Mouse (Mus musculus) intestine, embryonic 15.5 days (tissue): ENCODE measurements around the gene Paxx. TPM values are rescaled to one million over a fixed set of nuclear protein-coding genes. Genes with fewer than 3 reads are reported as not detected.

Source experiments
- ATAC-seq: fragments of 200-750 bp; cut with Nextera tagmentation; 2 replicates; pipeline ENCODE4 v1.8.0; 2017; ENCODE audit warnings: moderate TSS enrichment, moderate library complexity
- H3K27ac ChIP-seq: fragments of 300-500 bp; sonication (generic); 2 replicates; pipeline ENCODE4 v1.5.1; 2015; ENCODE audit warnings: mild to moderate bottlenecking, inconsistent platforms
- H3K27me3 ChIP-seq: fragments of 300-500 bp; sonication (generic); replicated peaks from 2 replicates; pipeline ENCODE4 v1.6.1; 2015; ENCODE audit warnings: inconsistent platforms
- H3K36me3 ChIP-seq: fragments of 300-500 bp; sonication (generic); 2 replicates; pipeline ENCODE4 v1.6.1; 2015; ENCODE audit warnings: inconsistent platforms
- H3K4me1 ChIP-seq: fragments of 300-500 bp; sonication (generic); replicated peaks from 2 replicates; pipeline ENCODE4 v1.6.1; 2015; ENCODE audit warnings: inconsistent platforms
- H3K4me2 ChIP-seq: fragments of 300-500 bp; sonication (generic); replicated peaks from 2 replicates; pipeline ENCODE4 v1.6.1; 2015; ENCODE audit warnings: mild to moderate bottlenecking, inconsistent platforms
- H3K4me3 ChIP-seq: fragments of 300-500 bp; sonication (generic); replicated peaks from 2 replicates; pipeline ENCODE4 v1.5.1; 2015; ENCODE audit warnings: inconsistent platforms
- H3K9ac ChIP-seq: fragments of 300-500 bp; sonication (generic); 2 replicates; pipeline ENCODE4 v1.6.1; 2015; ENCODE audit warnings: inconsistent platforms
- H3K9me3 ChIP-seq: fragments of 300-500 bp; sonication (generic); 2 replicates; pipeline ENCODE4 v1.6.1; 2016; ENCODE audit warnings: inconsistent platforms
- WGBS: fragments of 180-500 bp; shearing (Covaris S2); methylation state at CpG from one replicate; pipeline ENCODE4 v1.1.7; 2015; 5-methylcytosine and 5-hydroxymethylcytosine counted together
- polyA plus RNA-seq: library from polyadenylated mRNA; unstranded; fragments of >200 nt; fragmentation: Nextera tagmentation; extraction: Ambion mirVana; gene quantifications from 2 replicates; pipeline ENCODE4 v1.2.1, GENCODE M21; 2015

Gene Paxx
- polyA plus RNA-seq, 1 experiment from 2014 or later: 28.0 TPM

DNA sequence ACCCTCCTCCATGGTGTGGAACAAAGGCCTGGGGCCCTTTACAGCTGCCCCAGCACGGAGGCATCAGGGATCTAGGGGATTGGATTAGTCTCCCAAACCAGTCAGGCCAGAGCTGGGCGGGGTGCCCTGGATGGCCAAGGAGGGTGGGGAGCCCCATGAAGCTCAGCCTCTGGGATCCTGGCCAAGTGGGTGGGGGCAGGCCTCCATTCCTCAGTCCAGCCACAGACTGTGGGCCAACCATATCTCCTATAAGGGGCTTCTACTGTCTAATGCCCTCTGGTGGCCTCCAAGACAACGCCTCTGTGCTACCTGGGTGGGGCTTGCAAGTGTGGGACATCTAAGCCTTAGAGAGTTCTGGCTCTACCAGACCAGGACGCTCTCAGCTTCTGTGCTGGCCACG is 2.0 kb downstream of the Paxx start:
- Histone ChIP-seq H3K27me3 (no peaks in the 10 kb centered on the region), H3K4me3 (no peak overlapping the region), H3K9me3 (no peaks in the 10 kb centered on the region), H3K4me2 (0 out of 2 replicates have a peak overlapping the region, but pooled peaks have one; percentile 77), H3K36me3 (no peaks in the 10 kb centered on the region), H3K9ac (no peak overlapping the region), H3K4me1 (peaks cover 34% of the 10 kb centered on the region), H3K27ac (0 out of 2 replicates have a peak overlapping the region, but pooled peaks have one; percentile 10)
- ATAC-seq: peak; percentile 9; the same call in 1 of the 2 replicates
- 69% methylated on average over 5 of the region's 5 CpGs for whole genome bisulfite sequencing

DNA sequence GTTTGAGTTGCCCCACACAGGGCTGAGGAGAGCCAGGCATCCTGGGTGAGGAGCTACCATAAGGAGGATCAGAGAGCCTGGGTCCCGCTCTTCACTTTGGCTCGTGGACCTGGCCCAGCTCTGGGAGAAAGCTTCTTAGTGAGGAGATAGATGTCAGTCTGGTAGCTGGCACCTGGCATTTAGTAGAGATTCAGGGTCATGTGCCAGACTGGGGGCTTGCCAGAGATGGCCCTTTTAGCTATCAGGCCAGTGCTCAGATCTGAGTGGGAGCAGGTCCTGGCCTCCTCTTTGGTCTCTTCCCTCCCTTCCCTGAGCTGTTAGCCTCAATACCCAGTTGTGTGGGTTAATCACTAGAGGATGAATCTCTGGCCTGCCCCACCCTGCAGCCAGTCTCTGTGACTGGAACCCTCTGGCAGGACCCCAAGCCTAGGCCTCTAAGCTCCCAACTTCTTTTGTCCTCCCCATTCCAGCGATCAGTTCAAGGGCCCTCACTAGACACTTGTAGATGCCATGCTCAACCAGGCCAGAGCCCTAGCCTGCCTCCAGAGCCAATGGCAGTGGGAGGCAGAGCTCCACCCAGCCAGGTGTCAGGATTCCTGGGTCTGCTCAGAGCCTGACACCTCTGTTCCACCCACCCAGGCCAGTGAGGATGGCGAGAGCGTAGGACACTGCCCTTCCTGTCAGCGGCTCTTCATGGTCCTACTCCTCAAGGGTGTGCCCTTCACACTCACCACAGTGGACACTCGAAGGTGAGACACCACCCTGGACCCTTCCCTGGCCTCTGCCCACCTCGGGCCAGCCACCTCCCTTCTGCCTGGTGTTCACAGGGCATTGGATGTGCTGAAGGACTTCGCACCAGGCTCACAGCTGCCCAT is 3.6 kb downstream of the Paxx start:
- Histone ChIP-seq H3K4me3 (no peak overlapping the region), H3K27ac (no peak overlapping the region), H3K4me1 (peaks cover 34% of the 10 kb centered on the region), H3K4me2 (0 out of 2 replicates have a peak overlapping the region, but pooled peaks have one; percentile 3), H3K9ac (no peak overlapping the region), H3K27me3 (no peaks in the 10 kb centered on the region), H3K36me3 (no peaks in the 10 kb centered on the region), H3K9me3 (no peaks in the 10 kb centered on the region)
- WGBS: 80% methylated on average over 9 of the region's 9 CpGs
- no peak for ATAC-seq

- Histone ChIP-seq H3K9me3 (no peaks in the 10 kb centered on the region), H3K27ac (no peak within 1 kb of the TSS), H3K9ac (no peak within 1 kb of the TSS), H3K36me3 (no peaks in the 10 kb centered on the region), H3K4me3 (no peak within 1 kb of the TSS), H3K4me2 (0 out of 2 replicates have a peak within 1 kb of the TSS, but pooled peaks have one; percentile 3), H3K27me3 (no peaks in the 10 kb centered on the region), H3K4me1 (peaks cover 32% of the 10 kb centered on the region)
- 42% methylated on average over 14 of the region's 14 CpGs for WGBS
- ATAC-seq: peak; percentile 38; the same call in 1 of the 2 replicates
Measured at GRCm38 (mm10) chr2:25456205-25456953, 4.5 kb downstream of the Paxx start, which contains the start of gene Clic3. Gene Clic3, plus strand, starts transcription at chr2:25456838.

- 31% methylated on average over 1 of the region's 1 CpGs for WGBS
- Histone ChIP-seq H3K27me3 (no peaks in the 10 kb centered on the region), H3K27ac (no peak overlapping the region), H3K4me2 (no peak overlapping the region), H3K4me1 (peaks cover 7% of the 10 kb centered on the region; the same call in 1 of the 2 replicates), H3K9ac (no peak overlapping the region), H3K9me3 (no peaks in the 10 kb centered on the region), H3K36me3 (no peaks in the 10 kb centered on the region), H3K4me3 (no peak overlapping the region)
- ATAC-seq: no peak
Measured at GRCm38 (mm10) chr2:25452951-25453350, 7.9 kb downstream of the Paxx start.

DNA sequence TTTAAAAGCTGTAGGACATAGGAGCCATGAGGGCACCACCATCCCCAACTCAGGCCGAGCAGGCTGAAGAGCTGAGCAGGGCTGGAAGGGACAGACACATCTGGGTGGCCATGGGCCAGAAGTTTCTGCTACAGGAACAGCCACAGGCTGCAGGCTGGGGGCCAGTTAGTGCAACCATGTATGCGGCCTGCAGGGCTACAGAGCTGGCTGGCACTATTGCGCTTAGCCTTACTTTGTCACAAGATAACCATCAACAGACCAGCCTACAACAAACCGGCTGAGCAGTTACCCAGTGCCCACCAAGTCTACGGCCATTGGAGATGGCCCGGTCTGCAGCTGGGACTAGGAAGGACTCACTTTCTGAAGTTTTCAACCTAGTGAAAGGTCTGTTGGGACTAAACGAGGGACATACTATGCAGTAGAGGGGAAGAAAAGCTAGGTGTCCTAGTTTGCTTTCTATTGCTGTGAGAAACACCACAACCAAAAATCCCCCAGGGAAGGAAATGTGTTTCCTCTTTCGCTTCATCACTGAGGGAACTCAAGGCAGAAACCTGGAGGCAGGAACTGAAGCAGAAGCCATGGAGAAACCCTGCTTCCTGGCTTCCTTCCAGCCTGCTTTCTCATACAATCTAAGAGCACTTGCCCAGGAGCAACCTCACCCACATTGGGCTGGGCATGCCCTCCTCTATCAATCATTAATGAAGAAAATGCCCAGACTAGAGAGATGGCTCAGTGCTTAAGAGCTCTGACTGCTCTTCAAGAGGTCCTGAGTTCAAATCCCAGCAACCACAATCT is 9.8 kb downstream of the Paxx start:
- WGBS: 77% methylated on average over 8 of the region's 8 CpGs
- Histone ChIP-seq H3K4me1 (peaks cover 3% of the 10 kb centered on the region; the same call in 1 of the 2 replicates), H3K36me3 (no peaks in the 10 kb centered on the region), H3K27me3 (no peaks in the 10 kb centered on the region), H3K9ac (no peak overlapping the region), H3K9me3 (no peaks in the 10 kb centered on the region), H3K27ac (no peak overlapping the region), H3K4me3 (no peak overlapping the region), H3K4me2 (no peak overlapping the region)
- no peak for ATAC-seq

DNA sequence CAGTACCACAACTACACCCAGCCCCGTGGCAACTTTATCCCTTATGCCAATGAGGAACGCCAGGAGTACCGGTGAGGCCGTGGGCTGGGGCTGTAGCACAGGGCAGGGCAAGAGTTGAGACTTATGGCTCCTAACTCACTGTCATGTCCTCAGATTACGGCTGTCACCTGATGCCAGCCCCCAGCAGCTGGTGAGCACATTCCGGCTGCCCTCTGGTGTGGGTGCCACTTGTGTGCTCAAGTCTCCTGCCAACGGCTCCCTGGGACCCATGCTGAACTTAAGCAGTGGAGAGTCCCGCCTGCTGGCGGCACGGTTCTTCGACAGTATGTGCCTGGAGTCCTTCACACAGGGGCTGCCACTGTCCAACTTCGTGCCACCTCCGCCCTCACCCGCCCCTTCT is 18.2 kb downstream of the Paxx start:
- Histone ChIP-seq H3K4me1 (no peaks in the 10 kb centered on the region), H3K27me3 (no peaks in the 10 kb centered on the region), H3K27ac (no peak overlapping the region), H3K4me3 (no peak overlapping the region), H3K9me3 (no peaks in the 10 kb centered on the region), H3K9ac (no peak overlapping the region), H3K4me2 (no peak overlapping the region), H3K36me3 (no peaks in the 10 kb centered on the region)
- 89% methylated on average over 14 of the region's 14 CpGs for WGBS
- ATAC-seq: no peak

- ATAC-seq: no peak
- Histone ChIP-seq H3K36me3 (no peaks in the 10 kb centered on the region), H3K9me3 (no peaks in the 10 kb centered on the region), H3K9ac (no peak overlapping the region), H3K27me3 (no peaks in the 10 kb centered on the region), H3K27ac (no peak overlapping the region), H3K4me3 (no peak overlapping the region), H3K4me1 (no peaks in the 10 kb centered on the region), H3K4me2 (no peak overlapping the region)
- WGBS: 85% methylated on average over 20 of the region's 20 CpGs
Measured at GRCm38 (mm10) chr2:25441067-25441466, 19.8 kb downstream of the Paxx start.

- no peak overlapping the region for H3K4me2 ChIP-seq
- H3K27me3 ChIP-seq: no peaks in the 10 kb centered on the region
- H3K36me3 ChIP-seq: no peaks in the 10 kb centered on the region
- 89% methylated on average over 10 of the region's 10 CpGs for WGBS
- H3K9me3 ChIP-seq: no peaks in the 10 kb centered on the region
- H3K4me1 ChIP-seq: no peaks in the 10 kb centered on the region
- H3K9ac ChIP-seq: no peak overlapping the region
- no peak overlapping the region for H3K27ac ChIP-seq
- ATAC-seq: no peak
- H3K4me3 ChIP-seq: no peak overlapping the region
Measured at GRCm38 (mm10) chr2:25436286-25436820, 24.5 kb downstream of the Paxx start.

- no peak overlapping the region for H3K4me2 ChIP-seq
- no peak overlapping the region for H3K27ac ChIP-seq
- peaks cover 5% of the 10 kb centered on the region; the same call in 1 of the 2 replicates for H3K27me3 ChIP-seq
- 87% methylated on average over 8 of the region's 8 CpGs for WGBS
- ATAC-seq: no peak
- H3K9ac ChIP-seq: no peak overlapping the region
- no peaks in the 10 kb centered on the region for H3K9me3 ChIP-seq
- 0 out of 2 replicates have a peak, but pooled peaks cover 2% of the 10 kb centered on the region for H3K4me1 ChIP-seq
- no peak overlapping the region for H3K4me3 ChIP-seq
- H3K36me3 ChIP-seq: no peaks in the 10 kb centered on the region
Measured at GRCm38 (mm10) chr2:25434292-25434691, 26.6 kb downstream of the Paxx start.

DNA sequence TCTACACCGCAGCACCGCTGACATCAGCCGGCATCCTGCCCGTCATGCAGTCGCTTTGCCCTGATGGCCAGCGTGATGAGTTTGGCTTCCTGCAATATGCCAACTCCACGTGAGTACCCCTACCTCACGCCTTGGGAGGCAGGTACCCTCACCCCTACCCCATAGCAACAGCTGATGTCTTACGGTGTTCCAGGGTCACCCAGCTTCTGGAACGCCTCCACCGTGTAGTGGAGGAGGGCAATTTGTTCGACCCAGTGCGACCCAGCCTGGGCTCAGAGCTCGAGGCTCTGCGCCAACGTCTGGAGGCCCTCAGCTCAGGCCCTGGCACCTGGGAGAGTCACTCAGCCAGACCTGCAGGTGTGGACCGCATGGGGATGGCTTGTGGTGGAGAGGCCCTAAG is 27.8 kb downstream of the Paxx start:
- ATAC-seq: no peak
- Histone ChIP-seq H3K4me1 (0 out of 2 replicates have a peak, but pooled peaks cover 3% of the 10 kb centered on the region), H3K4me3 (no peak overlapping the region), H3K9ac (no peak overlapping the region), H3K27ac (no peak overlapping the region), H3K4me2 (no peak overlapping the region), H3K36me3 (no peaks in the 10 kb centered on the region), H3K9me3 (no peaks in the 10 kb centered on the region), H3K27me3 (peaks cover 5% of the 10 kb centered on the region; the same call in 1 of the 2 replicates)
- WGBS: 89% methylated on average over 17 of the region's 17 CpGs

GRCm38 (mm10) chr2:25432326-25433098 is 28.4 kb downstream of the Paxx start:
- Histone ChIP-seq H3K4me1 (0 out of 2 replicates have a peak, but pooled peaks cover 5% of the 10 kb centered on the region), H3K4me3 (no peak overlapping the region), H3K27ac (no peak overlapping the region), H3K9me3 (no peaks in the 10 kb centered on the region), H3K9ac (no peak overlapping the region), H3K4me2 (no peak overlapping the region), H3K27me3 (peaks cover 5% of the 10 kb centered on the region; the same call in 1 of the 2 replicates), H3K36me3 (no peaks in the 10 kb centered on the region)
- ATAC-seq: no peak
- WGBS: 82% methylated on average over 11 of the region's 11 CpGs
